Mouse (Mus musculus) ES-Bruce4 (cell line): ENCODE results near the gene Pld1. TPM values are rescaled to one million over a fixed set of nuclear protein-coding genes. Genes with fewer than 3 reads are reported as not detected.

Experiments
- H3K27ac ChIP-seq: 2 replicates; pipeline ENCODE4 v1.5.1; 2012; ENCODE audit warnings: low read length, inconsistent platforms; ENCODE audit not compliant: insufficient read depth
- H3K27me3 ChIP-seq: 2 replicates; pipeline ENCODE4 v1.6.1; 2012; ENCODE audit warnings: mild to moderate bottlenecking, low read length, inconsistent platforms; ENCODE audit not compliant: control insufficient read depth, poor library complexity, insufficient read depth, severe bottlenecking
- H3K36me3 ChIP-seq: 2 replicates; pipeline ENCODE4 v1.6.1; 2012; ENCODE audit warnings: inconsistent platforms, mild to moderate bottlenecking, low read length, moderate library complexity; ENCODE audit not compliant: control insufficient read depth, poor library complexity, insufficient read depth, severe bottlenecking
- H3K4me1 ChIP-seq: one replicate; pipeline ENCODE4 v1.8.1; 2011; ENCODE audit warnings: low read length; ENCODE audit not compliant: control insufficient read depth, insufficient read depth
- H3K4me3 ChIP-seq: 2 replicates; pipeline ENCODE4 v1.5.1; 2011; ENCODE audit warnings: low read depth, mild to moderate bottlenecking, low read length
- H3K9ac ChIP-seq: 2 replicates; pipeline ENCODE4 v1.6.1; 2012; ENCODE audit warnings: low read depth, mild to moderate bottlenecking, inconsistent platforms; ENCODE audit not compliant: poor library complexity, severe bottlenecking
- H3K9me3 ChIP-seq: replicated peaks from 2 replicates; pipeline ENCODE4 v1.6.1; 2012; ENCODE audit warnings: mild to moderate bottlenecking, low read length, inconsistent platforms; ENCODE audit not compliant: control insufficient read depth, poor library complexity, insufficient read depth, severe bottlenecking
- CTCF ChIP-seq: IDR thresholded peaks from one replicate; pipeline ENCODE4 v1.8.1; 2011; ENCODE audit warnings: low read depth, low read length
- EP300 ChIP-seq: IDR thresholded peaks from 2 replicates; pipeline ENCODE4 v1.6.1; 2011; ENCODE audit warnings: low read depth, low read length; ENCODE audit not compliant: insufficient read depth
- POLR2A ChIP-seq: IDR thresholded peaks from one replicate; pipeline ENCODE4 v1.8.1; 2011; ENCODE audit warnings: low read length; ENCODE audit not compliant: insufficient read depth
- polyA plus RNA-seq: library from polyadenylated mRNA; stranded (reverse); fragments of >200 nt; gene quantifications from 2 replicates; pipeline ENCODE4 v1.2.4, GENCODE M21; 2011; ENCODE audit warnings: low read depth; ENCODE audit not compliant: missing spikeins, insufficient read depth, insufficient read length

The Pld1 gene
- polyA plus RNA-seq, 1 experiment, result 5.8 TPM

DNA sequence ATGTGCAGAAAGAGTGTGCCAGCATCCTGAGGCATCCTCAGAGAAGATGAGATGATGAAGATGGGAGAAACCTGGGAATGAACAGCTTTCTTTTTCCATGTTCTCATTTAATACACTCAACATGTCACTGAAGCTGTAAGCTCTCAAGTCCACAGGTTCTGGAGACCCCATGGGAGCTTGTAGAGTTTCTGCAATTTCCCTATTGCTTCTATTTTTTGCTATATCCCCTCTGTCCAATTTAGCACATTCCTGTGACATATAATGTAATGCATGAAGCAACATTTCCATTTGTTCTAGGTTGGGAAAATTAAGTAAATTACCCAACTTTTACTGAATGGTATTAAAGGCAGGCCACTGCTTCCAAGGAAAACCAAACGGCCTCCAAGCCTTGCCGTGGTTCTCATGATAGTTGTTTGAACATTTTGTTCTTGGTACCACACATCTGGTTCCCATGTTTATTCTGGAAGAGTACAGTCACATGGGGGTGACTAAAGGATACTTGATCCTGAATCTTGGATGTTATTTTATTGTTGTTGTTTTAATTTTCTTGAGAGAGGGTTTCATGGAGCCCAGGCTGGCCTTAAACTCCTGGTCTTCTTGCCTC, 52.7 kb downstream of the Pld1 start:
- no peaks in the 10 kb centered on the region for H3K36me3 ChIP-seq
- H3K4me1 ChIP-seq, result no peaks in the 10 kb centered on the region
- no peaks in the 10 kb centered on the region for H3K9me3 ChIP-seq
- no peak overlapping the region for H3K4me3 ChIP-seq
- TF ChIP-seq EP300 (no peak), CTCF (no peak), POLR2A (no peak)
- no peak overlapping the region for H3K9ac ChIP-seq
- H3K27me3 ChIP-seq, result no peaks in the 10 kb centered on the region
- no peak overlapping the region for H3K27ac ChIP-seq

DNA sequence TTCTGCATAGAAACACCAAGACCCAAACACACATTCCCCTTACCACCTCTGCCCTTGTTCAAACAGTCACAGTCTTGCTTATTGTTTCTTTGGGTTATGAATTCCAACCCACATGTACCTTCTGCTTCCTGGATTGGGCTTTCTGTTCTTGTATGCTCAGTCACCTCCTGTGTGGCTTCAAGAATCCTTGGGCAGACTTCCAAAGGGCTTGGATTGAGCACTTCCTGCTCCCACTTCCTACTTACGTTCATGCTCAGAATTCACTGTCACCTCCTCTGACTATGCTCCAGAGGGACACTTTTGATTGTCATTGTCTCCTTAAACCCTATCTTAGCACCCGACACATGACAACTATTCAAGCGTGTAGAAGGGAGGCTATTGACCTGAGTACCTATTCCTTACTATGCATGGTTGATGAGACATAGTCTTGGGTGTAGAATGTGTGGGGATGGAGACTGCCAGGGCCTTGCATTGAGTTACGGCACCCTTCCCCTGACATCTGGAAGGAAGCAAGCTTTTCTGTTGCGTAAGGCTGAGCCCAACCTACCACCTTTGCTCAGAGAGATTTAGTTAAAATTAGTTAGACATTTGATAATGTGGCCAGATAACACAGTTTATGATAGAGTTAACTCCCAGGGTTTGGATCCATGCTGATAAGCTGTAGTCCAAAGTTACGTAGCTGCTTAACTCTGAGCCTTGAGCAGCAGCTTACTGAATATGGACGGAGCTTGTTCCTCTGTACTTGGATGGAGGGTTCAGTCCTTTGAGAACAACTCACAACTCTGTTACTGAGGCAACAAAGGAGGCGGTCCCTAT, 55.9 kb downstream of the Pld1 start:
- H3K9me3 ChIP-seq, result no peaks in the 10 kb centered on the region
- no peak overlapping the region for H3K4me3 ChIP-seq
- no peaks in the 10 kb centered on the region for H3K36me3 ChIP-seq
- TF ChIP-seq EP300, result no peak
- no peak for TF ChIP-seq POLR2A
- no peak for TF ChIP-seq CTCF
- no peaks in the 10 kb centered on the region for H3K27me3 ChIP-seq
- H3K9ac ChIP-seq, result no peak overlapping the region
- H3K4me1 ChIP-seq, result no peaks in the 10 kb centered on the region
- no peak overlapping the region for H3K27ac ChIP-seq

DNA sequence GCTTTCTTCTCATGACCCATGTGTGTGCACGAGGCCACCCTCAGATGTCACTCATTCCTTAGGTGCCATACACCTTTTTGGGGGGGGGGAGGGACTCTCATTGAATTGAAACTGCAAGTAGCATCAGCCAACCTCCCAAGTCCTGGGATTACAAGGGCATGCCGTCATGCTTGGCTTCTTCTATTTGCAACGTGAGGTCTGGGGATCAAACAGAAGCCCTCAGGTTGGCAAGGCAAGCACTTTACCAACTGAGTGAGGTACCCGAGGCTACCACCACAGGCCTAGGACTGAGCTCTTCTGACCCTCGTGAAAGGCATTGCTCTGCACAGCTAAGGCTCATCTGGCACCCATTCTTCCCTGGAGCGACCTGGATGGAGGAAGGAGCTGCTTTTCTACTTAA, 65.8 kb downstream of the Pld1 start:
- no peaks in the 10 kb centered on the region for H3K9me3 ChIP-seq
- TF ChIP-seq CTCF (no peak), POLR2A (no peak), EP300 (no peak)
- H3K27me3 ChIP-seq, result no peaks in the 10 kb centered on the region; the same call in 1 of the 2 replicates
- no peak overlapping the region for H3K4me3 ChIP-seq
- H3K27ac ChIP-seq, result no peak overlapping the region
- H3K4me1 ChIP-seq, result no peaks in the 10 kb centered on the region
- no peak overlapping the region for H3K9ac ChIP-seq
- H3K36me3 ChIP-seq, result no peaks in the 10 kb centered on the region

DNA sequence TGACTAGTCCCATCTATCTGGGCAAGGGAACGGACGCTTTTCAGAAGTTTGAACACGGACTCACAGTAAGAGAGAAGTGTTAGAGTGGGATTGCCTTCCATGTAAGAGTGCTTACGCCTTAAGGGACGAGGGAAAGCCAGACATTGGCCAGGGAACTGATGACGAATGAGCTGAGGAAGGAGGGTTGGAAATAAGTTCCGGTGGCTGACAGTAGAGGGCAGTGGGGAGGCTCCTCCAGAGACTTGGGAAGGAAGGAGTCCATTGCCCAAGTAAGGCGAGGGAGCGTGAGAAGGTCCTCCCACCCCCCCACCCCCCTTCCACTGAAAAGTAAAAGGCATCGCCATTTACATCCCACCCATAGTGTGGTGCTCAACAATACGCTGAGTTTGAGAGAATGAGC, 69.2 kb downstream of the Pld1 start:
- Histone ChIP-seq H3K27me3 (no peaks in the 10 kb centered on the region; the same call in 1 of the 2 replicates), H3K9me3 (no peaks in the 10 kb centered on the region), H3K4me3 (no peak overlapping the region), H3K27ac (no peak overlapping the region), H3K4me1 (no peaks in the 10 kb centered on the region), H3K9ac (no peak overlapping the region), H3K36me3 (no peaks in the 10 kb centered on the region)
- TF ChIP-seq EP300, result no peak
- peak; percentile 55 for TF ChIP-seq CTCF

DNA sequence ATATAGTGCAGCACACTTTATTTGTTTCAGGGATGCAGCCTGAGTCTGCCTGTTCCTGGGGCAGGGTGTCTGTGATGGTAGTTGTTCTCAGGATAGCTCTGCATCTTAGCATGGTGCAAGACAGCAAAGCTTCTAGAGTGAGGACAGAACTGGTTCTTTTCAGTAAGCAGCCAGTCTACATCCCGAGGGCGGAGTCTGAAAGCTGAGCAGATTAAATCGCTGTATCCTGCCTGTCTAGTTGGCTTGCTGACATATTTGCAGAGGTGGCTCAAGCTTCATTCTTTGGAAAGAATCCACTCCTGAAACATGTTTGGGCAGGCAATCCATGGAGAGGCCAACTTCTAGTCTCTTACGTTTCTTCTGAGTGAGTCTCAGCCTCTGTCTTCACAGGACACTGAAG, 69.9 kb downstream of the Pld1 start:
- TF ChIP-seq CTCF, result no peak
- no peaks in the 10 kb centered on the region for H3K36me3 ChIP-seq
- H3K27ac ChIP-seq, result no peak overlapping the region
- H3K4me3 ChIP-seq, result no peak overlapping the region
- H3K27me3 ChIP-seq, result no peaks in the 10 kb centered on the region; the same call in 1 of the 2 replicates
- H3K9ac ChIP-seq, result no peak overlapping the region
- H3K9me3 ChIP-seq, result no peaks in the 10 kb centered on the region
- no peaks in the 10 kb centered on the region for H3K4me1 ChIP-seq

DNA sequence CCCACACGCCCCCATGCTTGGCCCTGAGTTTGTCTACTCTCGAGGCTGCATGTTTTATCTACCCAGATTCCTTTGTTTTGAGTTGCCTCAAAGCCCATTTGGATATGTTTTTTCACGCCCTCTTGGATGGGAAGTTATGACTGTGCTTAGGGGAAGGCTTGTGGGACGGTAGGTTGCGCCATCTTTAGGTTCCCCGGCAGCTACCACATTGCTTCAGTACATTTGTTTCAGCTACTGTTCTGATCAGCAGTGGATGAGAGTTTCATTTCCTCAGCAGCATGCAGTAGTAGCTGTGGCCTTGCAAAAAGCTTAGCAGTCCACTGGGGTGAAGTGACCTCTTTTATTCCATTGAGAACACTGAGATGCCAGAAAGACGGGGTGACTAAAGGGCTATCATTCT, 73.7 kb downstream of the Pld1 start:
- no peak overlapping the region for H3K4me3 ChIP-seq
- no peaks in the 10 kb centered on the region for H3K36me3 ChIP-seq
- TF ChIP-seq POLR2A (no peak), EP300 (no peak), CTCF (no peak)
- H3K9ac ChIP-seq, result no peak overlapping the region
- H3K4me1 ChIP-seq, result no peaks in the 10 kb centered on the region
- H3K27ac ChIP-seq, result no peak overlapping the region
- no peaks in the 10 kb centered on the region for H3K9me3 ChIP-seq
- H3K27me3 ChIP-seq, result no peaks in the 10 kb centered on the region
